30 mouse cellular contexts compared by ENCODE assay signal in the genomic region with DNA sequence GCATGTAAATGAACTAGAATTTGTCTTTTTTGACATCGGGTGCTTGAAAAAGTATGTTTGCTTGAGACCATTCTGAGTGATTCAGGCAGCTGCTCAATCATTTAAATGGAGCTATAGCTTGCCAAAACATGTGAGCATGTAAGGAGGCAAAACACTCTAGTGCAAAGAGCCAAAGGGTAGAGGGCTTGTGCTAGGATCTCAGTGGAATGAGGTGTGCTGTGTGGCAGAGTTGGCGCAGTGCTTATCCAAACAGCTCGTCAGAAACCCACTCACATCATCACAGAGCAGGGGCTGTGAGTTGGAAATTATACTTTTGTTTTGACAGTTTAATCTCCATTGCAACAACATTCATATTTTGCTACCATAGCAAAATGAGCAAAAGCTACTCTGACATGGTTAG. TPM values are rescaled to one million over a fixed set of nuclear protein-coding genes. Genes with fewer than 3 reads are reported as not detected.
A peak's percentile ranks its signal among the peaks of the same experiment; 100 is the strongest.
DNase-seq lines count a peak whose midpoint lies in the region; ATAC-seq and TF ChIP-seq lines count a peak whose summit lies in the region.
"Had no signal": no experiment of that assay in that cellular context is flagged by ENCODE, and none has a peak within 500 bp of the region (broad histone marks: within the 10 kb centered on the region; RNA-seq: fewer than 3 reads in every experiment).

No protein-coding gene starts in this region.

- no peak overlapping the region for H3K4me2 ChIP-seq in forebrain, postnatal 0 days (ENCODE audit: low read depth)
- no peak overlapping the region for H3K4me2 ChIP-seq in forebrain, embryonic 13.5 days
- no peak overlapping the region for H3K4me2 ChIP-seq in lung, embryonic 15.5 days
- no peak overlapping the region for H3K4me2 ChIP-seq in lung, postnatal 0 days (replicated peaks; ENCODE audit: low read depth, low read length)
- H3K4me2 ChIP-seq: embryonic facial prominence, embryonic 13.5 days; embryonic facial prominence, embryonic 15.5 days; forebrain, embryonic 12.5 days; forebrain, embryonic 15.5 days had no signal

- H3K4me1 ChIP-seq in forebrain, postnatal 0 days (ENCODE audit: insufficient read depth) = no peaks in the 10 kb centered on the region
- H3K4me1 ChIP-seq in forebrain, embryonic 13.5 days = no peaks in the 10 kb centered on the region
- H3K4me1 ChIP-seq in lung, embryonic 15.5 days = peaks cover 19% of the 10 kb centered on the region; the same call in 1 of the 2 replicates
- H3K4me1 ChIP-seq in lung, postnatal 0 days (ENCODE audit: insufficient read depth, low read depth, low read length) = no peaks in the 10 kb centered on the region
- H3K4me1 ChIP-seq: embryonic facial prominence, embryonic 13.5 days; embryonic facial prominence, embryonic 15.5 days; forebrain, embryonic 12.5 days; forebrain, embryonic 15.5 days had no signal

- no peaks in the 10 kb centered on the region for H3K27me3 ChIP-seq in forebrain, postnatal 0 days (ENCODE audit: insufficient read depth, low read length)
- no peaks in the 10 kb centered on the region for H3K27me3 ChIP-seq in forebrain, embryonic 13.5 days
- H3K27me3 ChIP-seq in lung, embryonic 15.5 days = no peaks in the 10 kb centered on the region
- no peaks in the 10 kb centered on the region for H3K27me3 ChIP-seq in lung, postnatal 0 days (replicated peaks; ENCODE audit: insufficient read depth, low read length)
- H3K27me3 ChIP-seq: CH12.LX; embryonic facial prominence, embryonic 13.5 days; embryonic facial prominence, embryonic 15.5 days; forebrain, embryonic 12.5 days; forebrain, embryonic 15.5 days had no signal

- no peaks in the 10 kb centered on the region for H3K9me3 ChIP-seq in forebrain, postnatal 0 days (ENCODE audit: low read length)
- H3K9me3 ChIP-seq in forebrain, embryonic 13.5 days (replicated peaks) = no peaks in the 10 kb centered on the region
- no peaks in the 10 kb centered on the region for H3K9me3 ChIP-seq in lung, embryonic 15.5 days
- H3K9me3 ChIP-seq in lung, postnatal 0 days (ENCODE audit: low read length) = no peaks in the 10 kb centered on the region
- H3K9me3 ChIP-seq: embryonic facial prominence, embryonic 13.5 days; embryonic facial prominence, embryonic 15.5 days; forebrain, embryonic 10.5 days; forebrain, embryonic 12.5 days; forebrain, embryonic 15.5 days; G1E had no signal

- TF ChIP-seq CTCF in forebrain, postnatal 0 days (IDR thresholded peaks at IDR 0.05; ENCODE audit: low read depth) = no peak
- no peak for TF ChIP-seq CTCF in layer of hippocampus, adult 2 months (conservative IDR thresholded peaks at IDR 0.05)
- TF ChIP-seq CTCF in lung, postnatal 0 days (IDR thresholded peaks at IDR 0.05) = no peak

- WGBS in forebrain, postnatal 0 days = 45% methylated on average over 3 of the region's 3 CpGs
- 83% methylated on average over 3 of the region's 3 CpGs for WGBS in forebrain, embryonic 13.5 days
- whole genome bisulfite sequencing in lung, embryonic 15.5 days = 40% methylated on average over 3 of the region's 3 CpGs
- 43% methylated on average over 3 of the region's 3 CpGs for WGBS in lung, postnatal 0 days

- H3K27ac ChIP-seq in forebrain, postnatal 0 days (ENCODE audit: low read depth, low read length) = no peak overlapping the region
- no peak overlapping the region for H3K27ac ChIP-seq in forebrain, embryonic 13.5 days
- peak overlapping the region; percentile 57; the same call in 1 of the 2 replicates for H3K27ac ChIP-seq in layer of hippocampus, adult 2 months
- no peak overlapping the region for H3K27ac ChIP-seq in lung, embryonic 15.5 days
- no peak overlapping the region for H3K27ac ChIP-seq in lung, postnatal 0 days (ENCODE audit: low read length)
- H3K27ac ChIP-seq: embryonic facial prominence, embryonic 13.5 days; embryonic facial prominence, embryonic 15.5 days; forebrain, embryonic 10.5 days; forebrain, embryonic 12.5 days; forebrain, embryonic 15.5 days had no signal

- H3K36me3 ChIP-seq in forebrain, postnatal 0 days (ENCODE audit: insufficient read depth) = no peaks in the 10 kb centered on the region
- H3K36me3 ChIP-seq in forebrain, embryonic 13.5 days (ENCODE audit: poor library complexity, severe bottlenecking) = no peaks in the 10 kb centered on the region
- no peaks in the 10 kb centered on the region for H3K36me3 ChIP-seq in lung, embryonic 15.5 days
- no peaks in the 10 kb centered on the region for H3K36me3 ChIP-seq in lung, postnatal 0 days (ENCODE audit: insufficient read depth, low read length)
- H3K36me3 ChIP-seq: embryonic facial prominence, embryonic 13.5 days; embryonic facial prominence, embryonic 15.5 days; forebrain, embryonic 12.5 days; forebrain, embryonic 15.5 days; G1E had no signal

- TF ChIP-seq EP300 in lung, postnatal 0 days (IDR thresholded peaks at IDR 0.05) = 0 out of 2 replicates have a peak, but pooled peaks have one; percentile 23

- peak; percentile 34 for ATAC-seq in forebrain, postnatal 0 days
- no peak for ATAC-seq in forebrain, embryonic 13.5 days
- peak; percentile 81 for ATAC-seq in lung, embryonic 15.5 days (ENCODE audit: borderline replicate concordance, extremely low read depth, low FRiP score, low TSS enrichment)
- ATAC-seq in lung, postnatal 0 days = peak; percentile 74
- ATAC-seq: activated CD4-positive, CD25-positive, alpha-beta regulatory T cell, adult 4 months; CD4-positive, CD25-positive, alpha-beta regulatory T cell, adult 4 months; forebrain, embryonic 15.5 days; Patski had no signal

- no peak overlapping the region for H3K9ac ChIP-seq in forebrain, postnatal 0 days
- no peak overlapping the region for H3K9ac ChIP-seq in forebrain, embryonic 13.5 days
- H3K9ac ChIP-seq in lung, embryonic 15.5 days = no peak overlapping the region
- no peak overlapping the region for H3K9ac ChIP-seq in lung, postnatal 0 days (replicated peaks; ENCODE audit: low read depth)
- H3K9ac ChIP-seq: embryonic facial prominence, embryonic 13.5 days; embryonic facial prominence, embryonic 15.5 days; forebrain, embryonic 12.5 days; forebrain, embryonic 15.5 days had no signal

- no peak for DNase-seq in forebrain, postnatal 0 days
- no peak for DNase-seq in layer of hippocampus, adult 2 months (ENCODE audit: low spot score in 2 of 2)
- DNase-seq in layer of hippocampus, adult 11-12 months (ENCODE audit: low spot score) = no peak
- no peak for DNase-seq in lung, postnatal 10 days
- DNase-seq in lung, postnatal 0 days (ENCODE audit: low spot score) = peak; percentile 69
- no peak for DNase-seq in lung, postnatal 36 days
- DNase-seq: adrenal gland, adult 8-10 months; adrenal gland, postnatal 14 days; adrenal gland, postnatal 36 days; B cell, adult 2 months; cerebellum, adult 11 months; cerebellum, adult 18-20 months; cerebellum, adult 8-10 months; cerebellum, adult 9-11 months; cerebellum, postnatal 14 days; cerebellum, postnatal 36 days; embryo, embryonic 11 days had no signal

- no peak overlapping the region for H3K4me3 ChIP-seq in forebrain, postnatal 0 days (ENCODE audit: low read depth, low read length)
- H3K4me3 ChIP-seq in forebrain, embryonic 13.5 days = no peak overlapping the region
- H3K4me3 ChIP-seq in layer of hippocampus, adult 2 months = no peak overlapping the region
- H3K4me3 ChIP-seq in lung, embryonic 15.5 days = no peak overlapping the region
- no peak overlapping the region for H3K4me3 ChIP-seq in lung, postnatal 0 days (ENCODE audit: low read depth, low read length)
- H3K4me3 ChIP-seq: embryonic facial prominence, embryonic 13.5 days; embryonic facial prominence, embryonic 15.5 days; erythroblast, embryonic 14.5 days; forebrain, embryonic 10.5 days; forebrain, embryonic 12.5 days; forebrain, embryonic 15.5 days had no signal

RNA-seq across cellular contexts. Expression of gene Cacnb2, which starts 13.5 kb away (rescaled TPM):
- total RNA-seq in forebrain, postnatal 0 days (2014; rRNA removed) = 17.4 and 20.4 TPM in 2 replicates
- polyA plus RNA-seq in forebrain, postnatal 0 days (2015; fragmentation: Nextera tagmentation; extraction: Ambion mirVana) = 2.0 and 4.8 TPM in 2 replicates
- 3.3 and 3.5 TPM in 2 replicates for polyA plus RNA-seq in forebrain, embryonic 13.5 days (2015; fragmentation: Nextera tagmentation; extraction: Ambion mirVana)
- total RNA-seq in layer of hippocampus, adult 2 months (2021) = 10 to 100 TPM; 90.1 to 98.7 TPM
- polyA plus RNA-seq in lung, embryonic 15.5 days (2015; fragmentation: Nextera tagmentation; extraction: Ambion mirVana) = 8.0 and 9.3 TPM in 2 replicates
- 5.1 and 5.2 TPM in 2 replicates for polyA plus RNA-seq in lung, postnatal 0 days (2015; fragmentation: Nextera tagmentation; extraction: Ambion mirVana)
- polyA plus RNA-seq: erythroblast, embryonic 14.5 days; G1E had no signal
